Mouse (Mus musculus): ENCODE results near the gene Rce1. TPM values are rescaled to one million over a fixed set of nuclear protein-coding genes. Genes with fewer than 3 reads are reported as not detected.

Rce1 gene
- polyA plus RNA-seq, 1 experiment from 2014 or later, result 54.1 TPM

GRCm38 (mm10) chr19:4623419-4623818, 2.0 kb downstream of the Rce1 start:
- Histone ChIP-seq H3K4me2 (no peak overlapping the region), H3K9ac (no peak overlapping the region), H3K27me3 (replicated peaks) (no peaks in the 10 kb centered on the region), H3K9me3 (no peaks in the 10 kb centered on the region), H3K4me3 (no peak overlapping the region), H3K36me3 (replicated peaks) (peaks cover 17% of the 10 kb centered on the region), H3K27ac (no peak overlapping the region), H3K4me1 (peaks cover 33% of the 10 kb centered on the region)
- WGBS, result 97% methylated on average over 9 of the region's 9 CpGs
- no peak for ATAC-seq (replicated peaks)

GRCm38 (mm10) chr19:4622780-4623179, 2.7 kb downstream of the Rce1 start:
- no peak overlapping the region for H3K27ac ChIP-seq
- H3K27me3 ChIP-seq (replicated peaks), result no peaks in the 10 kb centered on the region
- H3K9ac ChIP-seq, result no peak overlapping the region
- peaks cover 17% of the 10 kb centered on the region for H3K36me3 ChIP-seq (replicated peaks)
- no peak for ATAC-seq (replicated peaks)
- WGBS, result 71% methylated on average over 5 of the region's 5 CpGs
- H3K4me2 ChIP-seq, result no peak overlapping the region
- H3K4me3 ChIP-seq, result no peak overlapping the region
- H3K4me1 ChIP-seq, result peaks cover 31% of the 10 kb centered on the region
- H3K9me3 ChIP-seq, result no peaks in the 10 kb centered on the region

- Histone ChIP-seq H3K4me1 (peaks cover 25% of the 10 kb centered on the region), H3K27me3 (replicated peaks) (no peaks in the 10 kb centered on the region), H3K36me3 (replicated peaks) (peaks cover 17% of the 10 kb centered on the region), H3K27ac (no peak overlapping the region), H3K4me2 (no peak overlapping the region), H3K9me3 (no peaks in the 10 kb centered on the region), H3K4me3 (no peak overlapping the region), H3K9ac (no peak overlapping the region)
- no peak for ATAC-seq (replicated peaks)
- WGBS, result 94% methylated on average over 7 of the region's 7 CpGs
Measured at GRCm38 (mm10) chr19:4620721-4621120, 4.7 kb downstream of the Rce1 start.

- no peak for ATAC-seq (replicated peaks)
- H3K4me1 ChIP-seq, result peaks cover 20% of the 10 kb centered on the region
- 87% methylated on average over 10 of the region's 10 CpGs for WGBS
- H3K9me3 ChIP-seq, result no peaks in the 10 kb centered on the region
- H3K4me2 ChIP-seq, result no peak overlapping the region
- no peak overlapping the region for H3K27ac ChIP-seq
- peaks cover 17% of the 10 kb centered on the region for H3K36me3 ChIP-seq (replicated peaks)
- H3K27me3 ChIP-seq (replicated peaks), result no peaks in the 10 kb centered on the region
- H3K4me3 ChIP-seq, result no peak overlapping the region
- H3K9ac ChIP-seq, result no peak overlapping the region
Measured at GRCm38 (mm10) chr19:4619461-4619860, 6.0 kb downstream of the Rce1 start.

- Histone ChIP-seq H3K27ac (no peak overlapping the region), H3K4me2 (no peak overlapping the region), H3K36me3 (replicated peaks) (peaks cover 11% of the 10 kb centered on the region), H3K9me3 (no peaks in the 10 kb centered on the region), H3K27me3 (replicated peaks) (no peaks in the 10 kb centered on the region), H3K9ac (no peak overlapping the region), H3K4me1 (peaks cover 27% of the 10 kb centered on the region), H3K4me3 (no peak overlapping the region)
- no peak for ATAC-seq (replicated peaks)
- 29% methylated on average over 18 of the region's 18 CpGs for WGBS
Measured at GRCm38 (mm10) chr19:4618183-4618582, 7.3 kb downstream of the Rce1 start.

- ATAC-seq (replicated peaks), result no peak
- H3K27ac ChIP-seq, result no peak overlapping the region
- no peaks in the 10 kb centered on the region for H3K9me3 ChIP-seq
- H3K27me3 ChIP-seq (replicated peaks), result no peaks in the 10 kb centered on the region
- peaks cover 42% of the 10 kb centered on the region for H3K4me1 ChIP-seq
- WGBS, result 37% methylated on average over 4 of the region's 4 CpGs
- no peak overlapping the region for H3K4me3 ChIP-seq
- no peak overlapping the region for H3K9ac ChIP-seq
- H3K36me3 ChIP-seq (replicated peaks), result peaks cover 1% of the 10 kb centered on the region
- no peak overlapping the region for H3K4me2 ChIP-seq
Measured at GRCm38 (mm10) chr19:4616546-4616945, 8.9 kb downstream of the Rce1 start.

- no peaks in the 10 kb centered on the region for H3K9me3 ChIP-seq
- H3K4me3 ChIP-seq, result peak within 1 kb of the TSS; percentile 74
- under 1% methylated on average over 67 of the region's 87 CpGs for WGBS
- H3K9ac ChIP-seq, result peak within 1 kb of the TSS; percentile 91
- peaks cover 42% of the 10 kb centered on the region for H3K4me1 ChIP-seq
- peak; percentile 89 for ATAC-seq (replicated peaks)
- peak within 1 kb of the TSS; percentile 95 for H3K27ac ChIP-seq
- H3K4me2 ChIP-seq, result peak within 1 kb of the TSS; percentile 83
- no peaks in the 10 kb centered on the region; the same call in 1 of the 2 replicates for H3K36me3 ChIP-seq (replicated peaks)
- no peaks in the 10 kb centered on the region for H3K27me3 ChIP-seq (replicated peaks)
Measured at GRCm38 (mm10) chr19:4615151-4616093, 10.0 kb downstream of the Rce1 start, which contains the start of gene Lrfn4. Lrfn4 (minus strand) TSS chr19:4615667.

- H3K27ac ChIP-seq, result peak overlapping the region; percentile 95
- 17% methylated on average over 46 of the region's 49 CpGs for WGBS
- peak overlapping the region; percentile 91 for H3K9ac ChIP-seq
- H3K4me3 ChIP-seq, result peak overlapping the region; percentile 74
- H3K4me1 ChIP-seq, result peaks cover 42% of the 10 kb centered on the region
- ATAC-seq (replicated peaks), result peak; percentile 8; the same call in 1 of the 2 replicates
- no peaks in the 10 kb centered on the region for H3K9me3 ChIP-seq
- no peaks in the 10 kb centered on the region for H3K27me3 ChIP-seq (replicated peaks)
- H3K36me3 ChIP-seq (replicated peaks), result no peaks in the 10 kb centered on the region; the same call in 1 of the 2 replicates
- H3K4me2 ChIP-seq, result peak overlapping the region; percentile 83
Measured at GRCm38 (mm10) chr19:4614305-4615150, 10.9 kb downstream of the Rce1 start.

GRCm38 (mm10) chr19:4613464-4614304, 11.8 kb downstream of the Rce1 start:
- Histone ChIP-seq H3K4me2 (peak overlapping the region; percentile 83), H3K4me1 (peaks cover 42% of the 10 kb centered on the region), H3K9ac (peak overlapping the region; percentile 6; the same call in 1 of the 2 replicates), H3K9me3 (no peaks in the 10 kb centered on the region), H3K4me3 (peak overlapping the region; percentile 74), H3K27ac (no peak overlapping the region), H3K27me3 (replicated peaks) (no peaks in the 10 kb centered on the region), H3K36me3 (replicated peaks) (no peaks in the 10 kb centered on the region; the same call in 1 of the 2 replicates)
- no peak for ATAC-seq (replicated peaks)
- 90% methylated on average over 33 of the region's 33 CpGs for WGBS

- H3K4me3 ChIP-seq, result no peak overlapping the region
- H3K27me3 ChIP-seq (replicated peaks), result no peaks in the 10 kb centered on the region
- no peaks in the 10 kb centered on the region for H3K9me3 ChIP-seq
- no peak overlapping the region for H3K4me2 ChIP-seq
- peaks cover 38% of the 10 kb centered on the region for H3K4me1 ChIP-seq
- WGBS, result 90% methylated on average over 19 of the region's 19 CpGs
- H3K27ac ChIP-seq, result no peak overlapping the region
- H3K36me3 ChIP-seq (replicated peaks), result no peaks in the 10 kb centered on the region; the same call in 1 of the 2 replicates
- no peak overlapping the region for H3K9ac ChIP-seq
- ATAC-seq (replicated peaks), result no peak
Measured at GRCm38 (mm10) chr19:4612181-4612961, 13.1 kb downstream of the Rce1 start.

- 68% methylated on average over 4 of the region's 4 CpGs for WGBS
- Histone ChIP-seq H3K4me3 (no peak overlapping the region), H3K27ac (no peak overlapping the region), H3K9ac (no peak overlapping the region), H3K27me3 (replicated peaks) (no peaks in the 10 kb centered on the region), H3K9me3 (no peaks in the 10 kb centered on the region), H3K36me3 (replicated peaks) (no peaks in the 10 kb centered on the region; the same call in 1 of the 2 replicates), H3K4me2 (no peak overlapping the region), H3K4me1 (peaks cover 29% of the 10 kb centered on the region)
- no peak for ATAC-seq (replicated peaks)
Measured at GRCm38 (mm10) chr19:4610109-4610508, 15.3 kb downstream of the Rce1 start.
